Mouse (Mus musculus): ENCODE measurements around the gene Gm884. TPM values are rescaled to one million over a fixed set of nuclear protein-coding genes. Genes with fewer than 3 reads are reported as not detected.
"Not testable (repeated sequence)": the region's sequence is repeated elsewhere in the genome, so short reads cannot be mapped to it uniquely, and the experiment has no call there.

Gene Gm884
- polyA plus RNA-seq, 1 experiment from 2014 or later, result not detected

DNA sequence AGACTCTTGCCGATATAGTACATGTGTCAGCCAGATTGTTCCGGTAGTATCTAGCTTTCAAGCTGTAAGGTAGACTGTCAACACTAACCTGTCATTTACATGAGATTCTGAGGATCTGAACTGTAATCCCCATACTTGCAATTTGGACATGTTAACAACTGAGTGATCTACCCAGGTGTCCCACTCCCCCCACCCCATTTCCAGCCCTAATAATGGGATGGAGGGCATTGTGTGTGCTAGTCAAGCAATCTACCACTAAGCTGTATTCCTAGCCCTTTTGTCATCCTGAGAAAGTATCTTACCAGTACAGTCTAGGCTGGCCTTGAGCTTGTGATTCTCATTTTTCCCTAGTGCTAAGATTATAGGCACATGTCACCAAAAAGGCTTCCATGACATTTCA, 10.2 kb downstream of the Gm884 start:
- Histone ChIP-seq H3K9me3 (no peaks in the 10 kb centered on the region), H3K4me2 (no peak overlapping the region), H3K9ac (no peak overlapping the region), H3K27ac (no peak overlapping the region), H3K27me3 (replicated peaks) (no peaks in the 10 kb centered on the region), H3K4me3 (replicated peaks) (no peak overlapping the region), H3K4me1 (no peaks in the 10 kb centered on the region), H3K36me3 (no peaks in the 10 kb centered on the region)
- ATAC-seq (ENCODE audit: insufficient read depth, low FRiP score, low read depth), result no peak
- WGBS, result 85% methylated on average over 2 of the region's 2 CpGs

DNA sequence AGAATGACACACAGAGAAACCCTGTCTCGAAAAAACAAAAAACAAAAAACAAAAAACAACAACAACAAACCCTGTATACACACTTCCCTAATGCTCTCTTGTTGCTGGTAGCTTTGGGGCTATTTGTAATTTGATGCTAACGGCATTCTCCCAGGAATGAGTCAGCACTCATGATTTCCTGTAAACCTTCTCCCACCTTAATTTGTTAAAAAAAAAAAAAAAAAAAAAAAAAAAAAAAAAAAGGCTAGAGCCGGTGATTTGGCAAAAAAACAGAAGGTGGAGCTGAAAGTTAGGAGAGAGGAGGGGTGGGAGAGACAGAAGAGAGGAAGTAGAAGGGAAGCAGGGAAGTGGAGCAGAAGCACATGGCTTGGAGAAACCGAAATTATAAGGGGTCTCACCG, 14.3 kb downstream of the Gm884 start:
- Histone ChIP-seq H3K4me3 (replicated peaks) (no peak overlapping the region), H3K36me3 (no peaks in the 10 kb centered on the region), H3K4me1 (no peaks in the 10 kb centered on the region), H3K4me2 (no peak overlapping the region), H3K9ac (no peak overlapping the region), H3K27me3 (replicated peaks) (no peaks in the 10 kb centered on the region), H3K9me3 (no peaks in the 10 kb centered on the region), H3K27ac (no peak overlapping the region)
- 53% methylated on average over 5 of the region's 5 CpGs for WGBS
- ATAC-seq (ENCODE audit: insufficient read depth, low FRiP score, low read depth), result no peak

DNA sequence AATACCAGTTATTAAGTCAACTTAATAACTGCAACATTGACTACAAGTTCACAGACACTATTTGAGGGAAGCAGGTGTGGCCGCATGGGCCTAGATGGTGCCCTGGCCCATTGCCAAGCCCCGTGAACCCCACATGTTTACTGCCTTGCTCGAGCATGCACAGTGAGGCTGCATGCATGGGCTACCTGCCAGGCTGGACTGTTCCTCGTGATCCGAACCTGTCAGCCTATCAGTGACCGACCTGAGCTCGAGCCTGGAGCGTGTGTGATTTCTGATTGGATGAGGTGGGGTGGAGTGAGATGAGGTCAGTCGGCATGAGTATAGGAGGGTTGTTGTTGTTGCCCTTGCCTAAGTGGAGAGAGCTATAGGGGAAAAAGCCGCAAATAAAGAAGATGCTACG, 42.6 kb downstream of the Gm884 start:
- no peaks in the 10 kb centered on the region for H3K27me3 ChIP-seq (replicated peaks)
- no peaks in the 10 kb centered on the region for H3K4me1 ChIP-seq
- no peak overlapping the region for H3K9ac ChIP-seq
- no peak overlapping the region for H3K27ac ChIP-seq
- no peak for ATAC-seq (ENCODE audit: insufficient read depth, low FRiP score, low read depth)
- H3K4me2 ChIP-seq, result no peak overlapping the region
- no peaks in the 10 kb centered on the region for H3K36me3 ChIP-seq
- WGBS, result 85% methylated on average over 11 of the region's 11 CpGs
- 0 out of 2 replicates have a peak, but pooled peaks cover 3% of the 10 kb centered on the region for H3K9me3 ChIP-seq
- no peak overlapping the region for H3K4me3 ChIP-seq (replicated peaks)

DNA sequence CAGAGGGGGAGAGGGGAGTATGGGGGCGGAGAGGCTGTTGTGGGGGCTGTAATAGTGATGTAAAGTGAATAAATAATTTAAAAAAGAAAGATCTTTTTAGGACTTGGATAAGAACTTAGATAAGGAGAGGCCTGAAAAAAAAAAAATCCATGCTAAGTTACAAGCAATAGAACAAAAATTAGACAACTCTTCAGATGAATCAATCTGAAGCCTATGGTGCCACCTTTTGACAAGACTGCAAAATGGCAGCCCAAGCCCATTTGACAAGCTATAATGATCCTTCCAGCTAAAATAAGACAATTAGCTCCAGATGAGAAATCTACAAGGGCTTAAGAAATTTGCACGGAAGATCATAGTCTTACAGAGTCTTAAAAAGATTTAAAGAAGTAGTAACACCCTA, 64.9 kb downstream of the Gm884 start:
- ATAC-seq (ENCODE audit: insufficient read depth, low FRiP score, low read depth), result no peak
- no peak overlapping the region for H3K4me3 ChIP-seq (replicated peaks)
- WGBS, result 76% methylated on average over 2 of the region's 2 CpGs
- no peaks in the 10 kb centered on the region for H3K36me3 ChIP-seq
- H3K27me3 ChIP-seq (replicated peaks), result no peaks in the 10 kb centered on the region
- H3K4me2 ChIP-seq, result no peak overlapping the region
- H3K9me3 ChIP-seq, result no peaks in the 10 kb centered on the region
- H3K27ac ChIP-seq, result no peak overlapping the region
- no peak overlapping the region for H3K9ac ChIP-seq
- no peaks in the 10 kb centered on the region for H3K4me1 ChIP-seq

DNA sequence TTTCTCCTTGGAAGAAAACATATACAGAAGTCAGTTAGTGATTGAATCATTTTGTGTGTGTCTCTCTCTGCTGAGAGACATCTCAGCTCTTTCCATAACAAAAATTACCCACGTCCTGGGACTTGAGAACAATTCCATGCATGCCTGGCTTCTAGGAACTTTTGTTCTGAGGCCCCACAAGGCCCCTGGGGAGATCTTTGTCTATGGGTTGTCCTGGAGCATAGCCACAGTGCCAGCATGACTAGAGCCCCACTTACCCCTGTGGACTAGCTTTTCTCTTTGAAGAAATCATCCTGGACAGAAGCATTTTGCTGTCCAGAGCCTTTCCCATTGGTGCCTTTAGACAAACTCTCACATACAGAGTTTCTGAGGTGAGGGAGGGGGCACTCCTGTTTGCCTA, 86.0 kb downstream of the Gm884 start:
- H3K4me2 ChIP-seq; ATAC-seq (ENCODE audit: insufficient read depth, low FRiP score, low read depth); H3K9me3 ChIP-seq; H3K27ac ChIP-seq; H3K4me3 ChIP-seq (replicated peaks); H3K36me3 ChIP-seq; H3K4me1 ChIP-seq; H3K27me3 ChIP-seq (replicated peaks); H3K9ac ChIP-seq: not testable (repeated sequence)
- WGBS, result 31% methylated on average over 1 of the region's 1 CpGs

DNA sequence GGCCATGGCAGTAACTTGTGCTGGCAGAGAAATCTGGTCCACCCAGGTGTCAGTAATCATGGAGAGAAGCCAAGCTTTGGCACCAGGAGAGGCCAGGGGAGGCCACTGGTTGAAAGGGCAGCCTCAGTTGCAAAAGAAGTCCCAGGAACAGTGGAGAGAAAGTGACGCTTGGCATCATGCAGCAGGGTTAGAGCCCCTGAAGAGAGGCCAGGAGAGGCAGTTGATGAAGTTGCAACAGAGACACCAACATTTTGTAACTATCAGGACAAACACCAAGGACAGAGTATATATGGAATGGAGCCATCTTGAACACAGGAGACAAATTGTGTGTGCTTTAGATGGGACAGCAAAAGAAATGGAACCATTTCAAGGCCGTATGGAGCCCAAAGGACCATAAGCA, 108.8 kb downstream of the Gm884 start:
- no peak for ATAC-seq (ENCODE audit: insufficient read depth, low FRiP score, low read depth)
- H3K9ac ChIP-seq, result no peak overlapping the region
- 76% methylated on average over 2 of the region's 2 CpGs for WGBS

DNA sequence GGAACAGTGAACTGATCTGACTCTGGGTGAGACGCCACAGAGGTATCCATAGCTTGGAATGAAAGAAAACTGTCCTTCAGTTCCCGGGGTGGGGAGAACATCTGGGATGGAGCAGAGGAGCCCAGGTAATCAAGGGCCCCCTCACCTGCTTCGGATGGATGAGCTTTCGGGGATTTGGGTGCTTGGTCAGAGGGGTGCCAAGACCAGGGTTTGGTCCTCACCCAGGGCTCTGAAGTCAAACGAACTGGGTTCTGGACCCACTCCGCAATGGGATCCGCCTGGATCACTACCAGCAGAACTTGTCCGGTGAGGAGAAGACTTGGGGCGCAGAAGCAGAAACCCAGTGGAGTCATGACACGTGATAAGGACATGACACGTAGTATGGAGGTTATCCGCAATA, 116.4 kb downstream of the Gm884 start, which contains the start of gene Lrrc37a:
Gene Lrrc37a, minus strand, starts transcription at position 101 of the 400 bp plus-strand sequence.
- H3K36me3 ChIP-seq, result no peaks in the 10 kb centered on the region
- no peak within 1 kb of the TSS for H3K4me2 ChIP-seq
- H3K9me3 ChIP-seq, result no peaks in the 10 kb centered on the region
- H3K27me3 ChIP-seq (replicated peaks), result no peaks in the 10 kb centered on the region
- no peaks in the 10 kb centered on the region for H3K4me1 ChIP-seq
- H3K9ac ChIP-seq, result no peak within 1 kb of the TSS
- H3K4me3 ChIP-seq (replicated peaks), result no peak within 1 kb of the TSS
- ATAC-seq (ENCODE audit: insufficient read depth, low FRiP score, low read depth), result no peak
- 89% methylated on average over 12 of the region's 12 CpGs for WGBS
- H3K27ac ChIP-seq, result no peak within 1 kb of the TSS

More for the DNA sequence above, 108.8 kb downstream of the Gm884 start:
- Histone ChIP-seq H3K27me3 (replicated peaks) (no peaks in the 10 kb centered on the region), H3K9me3 (no peaks in the 10 kb centered on the region), H3K36me3 (no peaks in the 10 kb centered on the region), H3K4me3 (replicated peaks) (no peak overlapping the region), H3K27ac (no peak overlapping the region), H3K4me2 (no peak overlapping the region), H3K4me1 (no peaks in the 10 kb centered on the region)

Other genes with a start within 250 kb of the Gm884 start
- gene Plekhm1, start 208.5 kb downstream of the Gm884 start, polyA plus RNA-seq (2015; fragmentation: Nextera tagmentation; extraction: Ambion mirVana), result 5.9 and 6.2 TPM in 2 replicates
- not detected in 2 replicates for gene Lrrc37a, start 116.5 kb downstream of the Gm884 start, polyA plus RNA-seq (2015; fragmentation: Nextera tagmentation; extraction: Ambion mirVana)
- not detected in 2 replicates for gene Lyzl6, start 17.8 kb upstream of the Gm884 start, polyA plus RNA-seq (2015; fragmentation: Nextera tagmentation; extraction: Ambion mirVana)
- gene Rprml, start 28.4 kb upstream of the Gm884 start, polyA plus RNA-seq (2015; fragmentation: Nextera tagmentation; extraction: Ambion mirVana), result not detected in 2 replicates
- 66.5 and 73.9 TPM in 2 replicates for gene Gosr2, start 76.8 kb upstream of the Gm884 start, polyA plus RNA-seq (2015; fragmentation: Nextera tagmentation; extraction: Ambion mirVana)
- 0.03 TPM in 1 of 2 replicates, not detected in the other for gene Wnt9b, start 128.7 kb upstream of the Gm884 start, polyA plus RNA-seq (2015; fragmentation: Nextera tagmentation; extraction: Ambion mirVana)
- 0.22 and 0.23 TPM in 2 replicates for gene Wnt3, start 153.0 kb upstream of the Gm884 start, polyA plus RNA-seq (2015; fragmentation: Nextera tagmentation; extraction: Ambion mirVana)

Measured in stomach, embryonic 15.5 days (tissue).